Mouse (Mus musculus) gastrocnemius, adult 2 months (tissue): ENCODE results near the gene Lcp2. TPM values are rescaled to one million over a fixed set of nuclear protein-coding genes. Genes with fewer than 3 reads are reported as not detected.

Experiments
- DNase-seq: peaks from one replicate; pipeline ENCODE4 v3.0.0; 2022
- H3K27ac ChIP-seq: fragments of 200-600 bp; 2 replicates; pipeline ENCODE4 v1.8.1; 2022; ENCODE audit warnings: mild to moderate bottlenecking
- H3K4me3 ChIP-seq: fragments of 200-600 bp; 2 replicates; pipeline ENCODE4 v1.8.1; 2022; ENCODE audit warnings: mild to moderate bottlenecking, moderate library complexity
- CTCF ChIP-seq: fragments of 200-600 bp; IDR thresholded peaks from 2 replicates; pipeline ENCODE4 v1.8.1; 2022; ENCODE audit warnings: antibody characterized with exemption, mild to moderate bottlenecking, moderate library complexity
- intact Hi-C: fragments of 180-260 bp; cut with DNase I; formaldehyde crosslinking; loops from one replicate; pipeline ENCODE4 v1.15.1; 2025
- total RNA-seq, 2 experiments: library from RNA; stranded (reverse); gene quantifications; 2 replicates each; pipeline ENCODE4 v1.2.3; 2021

Gene Lcp2
- total RNA-seq, 2 experiments from 2014 or later = 0.36 to 1.6 TPM

GRCm38 (mm10) chr11:34078581-34078980, 31.9 kb downstream of the Lcp2 start:
- H3K4me3 ChIP-seq = no peak overlapping the region
- no peak for DNase-seq
- intact Hi-C loops = no loop called here
- no peak for TF ChIP-seq CTCF
- H3K27ac ChIP-seq = no peak overlapping the region

DNA sequence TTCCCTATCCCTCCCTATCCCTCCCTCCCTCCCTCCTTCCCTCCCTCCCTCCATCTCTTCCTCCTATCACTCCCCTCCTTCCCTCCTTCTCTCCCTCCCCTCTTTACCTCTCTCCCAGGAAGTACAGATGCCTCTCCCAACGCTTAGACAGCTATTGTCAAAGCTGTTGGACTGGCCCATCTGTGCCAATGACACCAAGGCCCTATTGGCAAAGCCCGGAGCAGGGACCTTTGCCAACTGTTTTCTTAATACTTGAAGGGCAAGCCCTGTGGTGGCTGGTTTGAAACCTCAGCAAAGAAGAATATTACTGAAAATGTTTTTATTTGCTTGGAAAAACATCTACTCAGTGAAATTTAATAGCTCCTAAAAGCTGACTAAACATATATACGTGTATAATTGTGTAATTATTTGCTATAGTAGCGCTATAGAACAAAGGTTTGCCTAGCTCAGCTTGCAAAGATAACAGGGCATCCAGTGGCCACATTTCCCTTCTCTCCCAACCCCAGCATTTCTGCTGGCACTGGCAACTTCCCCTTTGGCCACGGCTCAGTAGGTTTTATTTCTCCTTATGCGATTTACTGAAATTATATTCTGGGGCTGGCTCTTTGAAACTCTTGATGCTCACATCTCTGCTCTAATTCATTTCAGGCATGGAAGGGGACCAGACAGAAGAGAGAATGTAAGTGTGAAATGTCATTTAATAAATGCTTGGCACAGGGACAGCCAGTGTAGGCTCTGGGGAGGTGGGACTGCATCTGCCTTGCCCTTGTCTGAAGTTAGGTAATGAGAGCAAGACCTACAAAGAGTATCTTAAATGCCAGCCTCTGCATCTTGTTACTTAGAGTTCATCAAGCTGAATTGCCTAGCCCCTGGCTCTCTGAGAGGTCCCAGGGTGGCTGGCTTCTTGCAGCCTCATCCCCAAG, 33.1 kb downstream of the Lcp2 start:
- no peak for TF ChIP-seq CTCF
- intact Hi-C loops = no loop called here
- Histone ChIP-seq H3K4me3 (no peak overlapping the region), H3K27ac (no peak overlapping the region)
- DNase-seq = peak; percentile 46

GRCm38 (mm10) chr11:34083795-34084194, 37.1 kb downstream of the Lcp2 start:
- intact Hi-C loops = no loop called here
- peak overlapping the region; percentile 38; the same call in 1 of the 2 replicates for H3K27ac ChIP-seq
- peak; percentile 46 for DNase-seq
- no peak overlapping the region for H3K4me3 ChIP-seq
- TF ChIP-seq CTCF = no peak

DNA sequence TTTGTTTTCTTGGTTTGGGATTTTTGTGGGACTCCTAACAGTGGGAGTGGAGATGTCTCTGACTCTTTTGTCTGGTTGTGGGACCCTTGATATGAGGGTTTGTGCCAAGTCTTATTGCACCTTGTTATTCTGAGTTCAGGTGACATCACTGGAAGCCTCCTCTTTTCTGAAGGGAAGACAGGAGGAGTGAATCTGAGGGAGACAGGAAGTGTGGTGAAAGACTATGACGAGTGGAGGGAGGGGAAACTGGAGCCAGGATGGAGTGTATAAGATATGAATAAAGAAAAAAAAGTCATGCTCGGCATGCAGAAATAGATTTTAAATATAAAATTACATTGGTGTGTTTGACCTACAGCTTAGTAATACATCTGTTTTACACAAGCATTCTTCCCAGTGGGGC, 37.9 kb downstream of the Lcp2 start:
- no peak for DNase-seq
- intact Hi-C loops = no loop called here
- no peak for TF ChIP-seq CTCF
- H3K4me3 ChIP-seq = no peak overlapping the region
- no peak overlapping the region for H3K27ac ChIP-seq

DNA sequence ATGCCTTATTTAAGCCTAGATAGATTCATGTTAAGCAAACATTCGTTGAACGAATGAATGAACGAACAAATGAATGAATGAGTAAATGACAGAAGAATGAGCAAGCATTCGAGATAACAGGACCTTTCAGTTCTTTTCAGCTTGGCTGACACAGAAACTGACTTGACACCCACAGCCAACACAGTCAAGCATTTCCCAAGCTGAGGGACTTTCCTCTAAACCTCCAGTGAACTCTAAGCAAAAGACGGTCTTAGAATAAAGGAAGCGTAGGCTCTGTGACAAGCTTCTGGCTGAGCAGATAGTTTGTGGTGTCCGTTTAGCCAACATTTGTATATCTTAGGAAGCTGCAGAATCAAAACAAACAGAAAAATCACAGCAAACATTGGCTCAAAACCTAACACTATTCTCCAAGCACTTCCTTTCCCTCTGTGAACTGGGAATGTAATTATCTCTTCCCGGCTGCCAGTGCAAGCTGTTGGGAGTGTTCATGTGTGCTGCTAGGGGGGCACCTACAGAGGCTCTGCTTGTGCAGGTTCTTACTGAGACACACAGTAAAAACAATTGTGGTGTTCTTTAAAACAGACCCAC, 39.5 kb downstream of the Lcp2 start:
- Histone ChIP-seq H3K27ac (no peak overlapping the region), H3K4me3 (no peak overlapping the region)
- no peak for TF ChIP-seq CTCF
- no peak for DNase-seq
- intact Hi-C loops = no loop called here

DNA sequence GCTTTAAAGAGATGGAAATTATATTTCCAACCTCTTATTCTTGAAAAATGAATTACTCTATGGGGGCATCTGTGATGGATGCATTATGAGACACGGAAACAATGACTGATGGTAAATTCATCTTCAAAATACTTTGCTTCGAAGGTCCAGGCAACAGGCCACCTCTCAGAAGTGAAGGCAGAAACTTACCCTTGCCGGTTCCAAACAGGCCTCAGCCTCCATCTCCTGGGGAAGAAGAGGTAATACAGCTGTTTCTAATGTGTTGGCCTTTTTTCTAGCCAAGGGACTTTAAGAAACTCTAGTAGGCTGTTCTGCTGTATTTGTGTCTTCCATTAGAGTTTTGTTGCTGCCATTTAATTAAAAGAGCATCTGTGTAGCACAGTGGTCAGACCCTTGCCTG, 40.3 kb downstream of the Lcp2 start:
- H3K4me3 ChIP-seq = no peak overlapping the region
- DNase-seq = no peak
- no peak overlapping the region for H3K27ac ChIP-seq
- intact Hi-C loops = no loop called here
- TF ChIP-seq CTCF = peak; percentile 28; the same call in 1 of the 2 replicates

DNA sequence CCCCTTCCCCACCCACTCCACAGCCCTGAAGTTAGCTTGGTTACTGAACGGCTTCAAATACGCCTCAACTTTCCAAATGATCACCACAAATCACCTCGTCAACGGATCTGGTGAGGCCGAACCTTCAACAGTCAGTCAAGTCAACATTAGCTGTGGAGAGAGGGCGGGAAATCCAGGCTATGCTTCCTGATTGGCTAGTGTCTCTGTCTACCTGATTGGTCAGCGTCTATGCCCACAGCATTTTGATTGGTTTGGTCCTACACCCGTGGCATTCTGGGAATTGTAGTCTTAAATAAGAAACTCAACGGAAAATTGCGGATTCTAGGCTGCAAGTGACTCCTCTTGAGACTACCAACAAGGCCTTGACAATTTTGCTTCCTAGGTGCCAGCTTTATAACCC, 51.7 kb downstream of the Lcp2 start, which contains the start of gene 4930469K13Rik:
4930469K13Rik (minus strand) TSS at position 133 of the 400 bp plus-strand sequence.
- DNase-seq = no peak
- Histone ChIP-seq H3K4me3 (no peak within 1 kb of the TSS), H3K27ac (no peak within 1 kb of the TSS)
- no peak for TF ChIP-seq CTCF
- intact Hi-C loops = no loop called here

DNA sequence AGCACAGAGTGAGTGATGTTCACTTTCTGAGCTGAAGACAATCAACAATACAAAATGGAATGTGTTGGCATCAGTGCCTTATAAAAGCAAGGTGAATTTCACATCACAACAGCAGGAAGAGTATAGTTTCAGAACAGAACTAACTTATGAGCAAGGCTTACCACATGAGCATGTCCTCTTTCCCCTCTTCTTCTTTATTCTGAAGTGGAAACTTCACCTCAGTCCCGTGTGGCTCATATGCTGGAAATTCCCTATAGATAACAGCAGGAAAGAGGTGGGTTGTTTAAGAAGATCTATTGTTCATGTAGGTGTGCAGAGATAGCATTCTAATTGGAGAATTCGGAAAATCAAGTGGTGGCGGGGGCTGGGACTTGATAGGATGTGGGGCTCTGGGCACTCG, 55.1 kb downstream of the Lcp2 start:
- no peak for DNase-seq
- no peak for TF ChIP-seq CTCF
- intact Hi-C loops = no loop called here

DNA sequence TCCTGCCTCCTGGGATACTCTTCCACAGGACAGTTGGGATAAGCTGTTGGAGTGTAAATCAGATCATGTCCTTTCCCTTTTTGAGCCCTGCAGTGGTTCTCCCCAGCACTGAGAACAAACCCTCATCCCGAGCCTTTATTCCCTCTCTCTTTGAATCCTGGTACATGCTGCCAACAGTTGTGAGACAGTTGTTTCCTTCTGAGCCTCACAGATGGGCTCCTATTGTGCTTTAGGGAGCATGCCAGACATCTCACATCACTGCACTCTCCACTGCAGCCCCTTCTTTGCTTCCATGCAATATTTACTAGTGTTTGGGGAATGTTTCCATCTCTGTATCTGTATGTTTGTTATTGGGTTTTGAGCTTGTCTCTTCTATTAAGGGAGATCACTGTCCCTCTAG, 58.2 kb downstream of the Lcp2 start:
- Histone ChIP-seq H3K27ac (no peak overlapping the region), H3K4me3 (no peak overlapping the region)
- DNase-seq = no peak
- intact Hi-C loops = no loop called here
- TF ChIP-seq CTCF = no peak

More for the DNA sequence above, 55.1 kb downstream of the Lcp2 start:
- Histone ChIP-seq H3K27ac (no peak overlapping the region), H3K4me3 (no peak overlapping the region)

GRCm38 (mm10) chr11:34109260-34109659, 62.5 kb downstream of the Lcp2 start:
- TF ChIP-seq CTCF = no peak
- H3K27ac ChIP-seq = no peak overlapping the region
- intact Hi-C loops = no loop called here
- no peak for DNase-seq
- H3K4me3 ChIP-seq = no peak overlapping the region

DNA sequence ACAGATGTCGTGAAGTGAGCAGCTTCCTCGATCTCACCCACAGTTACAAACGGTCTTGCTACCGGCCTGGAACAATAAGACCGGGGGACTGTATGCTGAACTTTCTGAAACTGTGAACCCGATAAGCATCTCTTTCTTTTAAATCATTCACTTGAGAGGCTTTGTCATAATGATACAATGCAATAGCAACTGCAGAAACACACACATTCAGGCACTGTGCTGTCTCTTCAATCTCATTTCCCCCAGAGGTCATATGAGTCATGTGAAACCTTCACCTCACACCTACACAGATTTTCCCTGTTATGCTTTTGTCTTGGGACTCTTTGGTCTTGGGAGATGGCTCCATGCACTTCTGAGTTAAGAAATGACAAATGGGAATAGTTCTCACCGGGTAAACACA, 65.2 kb downstream of the Lcp2 start:
- TF ChIP-seq CTCF = no peak
- intact Hi-C loops = no loop called here
- no peak overlapping the region for H3K4me3 ChIP-seq
- H3K27ac ChIP-seq = no peak overlapping the region
- no peak for DNase-seq

DNA sequence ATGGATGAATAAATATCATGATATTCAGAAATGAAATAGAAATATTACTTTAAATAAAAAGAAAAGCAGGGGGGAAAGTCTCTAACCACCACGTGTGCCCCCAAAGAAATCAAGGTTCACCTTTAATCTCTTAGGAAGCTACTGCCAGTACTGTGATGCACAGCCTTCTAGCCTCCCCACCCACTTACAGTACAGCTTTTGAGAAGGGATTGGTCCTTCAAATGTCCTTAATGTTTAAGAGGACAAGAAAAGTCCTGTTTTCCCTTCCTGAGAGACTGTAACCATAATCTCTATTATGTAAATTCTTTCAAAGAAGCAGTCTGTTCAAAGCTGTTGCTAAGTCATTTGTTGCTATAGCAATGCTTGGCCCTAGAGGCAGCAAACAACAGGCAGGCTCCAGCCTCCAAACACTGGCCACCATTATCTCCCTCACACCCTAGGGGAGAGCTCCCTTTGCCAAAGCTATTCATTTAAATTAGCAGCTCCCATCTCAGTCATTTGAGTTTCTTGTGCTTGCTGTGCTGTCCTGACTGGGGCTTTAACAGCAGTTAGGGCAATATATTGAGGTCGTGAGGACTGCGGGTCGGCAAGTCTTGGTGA, 66.2 kb downstream of the Lcp2 start:
- no peak overlapping the region for H3K4me3 ChIP-seq
- DNase-seq = no peak
- no peak overlapping the region for H3K27ac ChIP-seq
- intact Hi-C loops = no loop called here
- no peak for TF ChIP-seq CTCF

- H3K4me3 ChIP-seq = no peak overlapping the region
- DNase-seq = no peak
- intact Hi-C loops = no loop called here
- H3K27ac ChIP-seq = no peak overlapping the region
- TF ChIP-seq CTCF = no peak
These were observed 67.0 kb downstream of the Lcp2 start for GRCm38 (mm10) chr11:34113760-34114159.
